Mouse (Mus musculus) frontal cortex, postnatal 10 days (tissue): Measurements from ENCODE around the gene Cldn4.

Experiments
- DNase-seq, 2 experiments: peaks; one replicate each; pipeline ENCODE4 v3.0.0; 2022; ENCODE audit warnings: low spot score in 2 of 2, mixed read lengths in 1 of 2

Cldn4 gene

DNA sequence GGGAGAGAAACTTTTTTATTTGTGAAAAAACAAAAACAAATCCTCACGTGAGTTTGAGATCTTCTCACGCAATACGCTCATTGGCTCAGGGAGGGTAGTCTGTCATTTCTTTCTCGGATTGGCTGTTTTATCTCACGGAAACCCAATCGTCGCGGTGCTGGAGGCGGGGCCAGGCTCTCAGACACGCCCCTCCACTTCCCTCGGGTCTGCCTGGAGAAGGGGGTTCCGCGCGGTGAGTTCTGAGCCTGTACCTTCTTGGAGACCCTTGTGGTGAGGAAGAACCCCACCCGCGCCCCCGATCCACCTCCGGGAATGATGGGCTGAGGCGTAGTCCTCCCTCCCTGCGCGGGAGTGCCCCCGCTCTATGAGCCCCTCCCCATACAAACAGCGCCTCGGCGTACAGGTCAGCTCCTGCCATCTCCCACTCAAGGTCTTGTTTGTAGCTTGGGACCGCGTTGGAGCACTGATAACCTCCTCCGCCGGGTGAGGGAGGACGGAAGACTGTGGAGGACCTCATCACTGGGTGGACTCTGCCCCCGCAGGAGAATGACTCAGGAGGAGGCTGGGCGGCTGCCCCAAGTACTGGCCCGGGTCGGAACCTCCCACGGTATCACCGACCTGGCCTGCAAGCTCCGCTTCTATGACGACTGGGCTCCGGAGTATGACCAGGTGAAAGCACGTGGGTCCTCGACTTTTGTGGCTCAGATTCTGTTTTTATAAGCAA is 14.4 kb downstream of the Cldn4 start, which contains the start of gene Mettl27:
TSS of gene Mettl27 (plus strand) at position 190 of the 724 bp plus-strand sequence.
- peak; percentile 83 to 84 for DNase-seq

DNA sequence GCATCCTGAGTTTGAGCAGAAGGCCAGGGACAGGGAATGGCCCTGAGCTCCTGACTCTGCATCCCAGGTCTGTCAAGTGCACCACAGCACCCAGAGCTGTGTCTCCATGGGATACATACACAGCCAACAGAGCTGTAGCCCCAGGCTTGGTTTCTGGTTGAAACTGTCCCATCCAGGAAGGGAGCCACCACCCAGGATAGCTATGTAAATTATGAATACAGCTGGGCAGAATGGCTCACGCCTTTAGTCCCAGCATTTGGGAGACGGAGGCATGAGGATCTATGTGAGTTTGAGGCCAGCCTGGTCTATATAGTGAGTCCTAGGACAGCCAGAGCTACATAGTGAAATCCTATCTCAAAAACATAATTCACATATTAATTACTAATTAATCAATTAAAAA is 16.7 kb downstream of the Cldn4 start:
- no peak for DNase-seq

DNA sequence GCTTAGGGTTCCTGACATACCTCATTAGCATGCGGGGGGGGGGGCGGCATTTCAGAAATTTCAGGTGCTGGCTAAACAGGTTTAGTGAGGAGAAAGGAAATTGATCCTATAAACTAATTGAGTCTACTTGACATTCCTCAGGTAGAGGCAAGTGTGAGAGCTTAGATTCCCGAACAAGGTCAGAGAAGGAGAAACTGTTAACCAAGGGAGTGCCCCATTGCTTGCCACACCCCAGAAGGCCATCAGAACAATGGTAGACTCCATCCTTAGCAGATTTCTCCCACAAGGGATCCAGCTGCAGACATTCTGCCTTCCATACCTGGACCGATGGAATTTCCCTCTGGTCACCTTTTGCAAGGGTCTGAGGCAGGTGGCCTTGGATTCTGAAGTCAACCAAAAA is 20.0 kb downstream of the Cldn4 start:
- DNase-seq: no peak

GRCm38 (mm10) chr5:134923141-134923540 is 23.6 kb downstream of the Cldn4 start:
- DNase-seq: no peak

- DNase-seq: no peak
Observed at GRCm38 (mm10) chr5:134921106-134921505, 25.6 kb downstream of the Cldn4 start.

DNA sequence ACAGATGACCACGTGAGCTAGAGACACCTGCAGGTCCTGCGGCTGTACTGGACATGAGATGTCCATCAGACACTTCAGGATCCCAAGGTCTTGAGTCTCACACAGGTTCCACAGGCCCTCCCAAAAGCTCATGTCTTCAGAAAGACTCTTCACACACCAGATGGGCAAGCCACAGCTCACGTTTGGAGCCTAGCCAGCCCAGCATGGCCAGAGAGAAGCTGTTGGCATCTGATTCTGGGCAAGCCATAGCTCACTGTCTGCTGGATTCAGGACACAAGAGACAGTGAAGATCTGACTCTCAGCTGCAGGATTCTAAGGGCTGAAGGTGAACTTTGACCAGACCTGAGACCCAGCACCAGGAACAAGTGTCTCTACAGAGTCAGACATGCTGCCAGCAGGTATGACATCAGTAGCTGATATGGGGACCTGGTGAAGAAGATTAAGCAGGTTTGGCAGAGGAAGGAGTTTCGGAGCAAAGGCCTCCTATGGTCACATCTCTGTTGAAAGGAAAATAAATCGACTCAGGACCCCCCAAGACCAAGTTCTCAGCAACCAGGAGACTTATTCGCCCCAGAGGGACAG is 26.5 kb downstream of the Cldn4 start:
- DNase-seq: no peak

GRCm38 (mm10) chr5:134919097-134919496 is 27.6 kb downstream of the Cldn4 start:
- DNase-seq: no peak

DNA sequence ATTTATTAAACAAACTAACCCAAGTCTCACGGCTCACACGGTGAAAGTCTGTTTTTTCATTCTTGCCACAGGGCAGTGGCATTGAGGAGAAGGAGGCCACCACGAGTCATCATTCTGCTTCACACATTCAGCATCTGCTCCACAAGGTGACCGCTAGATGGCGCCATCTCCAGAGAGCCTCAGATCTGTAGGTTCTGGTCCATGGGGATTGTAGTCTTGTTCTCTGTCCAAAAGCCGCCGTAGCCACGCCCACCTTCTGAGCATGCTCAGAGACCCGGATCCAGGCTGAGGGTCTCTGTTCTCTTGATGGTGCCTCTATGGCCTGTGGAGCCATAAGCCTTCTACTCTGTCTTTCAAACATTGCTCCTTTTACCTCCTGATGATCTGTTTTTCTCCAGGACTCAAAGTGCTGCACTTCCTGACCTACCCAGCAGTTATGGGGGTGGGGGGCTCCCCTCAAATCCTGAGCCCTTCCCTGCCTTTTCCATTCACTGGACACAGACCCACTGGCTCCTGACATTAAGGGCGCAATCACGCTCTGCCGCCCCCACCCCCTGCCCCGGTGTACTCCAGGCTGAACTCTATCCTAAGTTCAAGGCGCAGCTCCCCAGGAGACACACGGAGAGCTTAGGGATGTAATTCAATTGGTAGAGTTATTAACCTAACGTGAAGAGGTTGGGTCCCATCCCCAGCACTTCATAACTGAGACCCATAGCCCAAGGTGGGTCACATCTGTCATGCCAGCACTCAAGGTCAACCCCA is 28.5 kb downstream of the Cldn4 start:
- DNase-seq: peak in 1 of 2 experiments; percentile 31

GRCm38 (mm10) chr5:134915311-134915710 is 31.4 kb downstream of the Cldn4 start, which contains the start of gene Cldn13:
Cldn13 (minus strand) TSS chr5:134915526.
- DNase-seq: no peak

GRCm38 (mm10) chr5:134914510-134914909 is 32.2 kb downstream of the Cldn4 start:
- DNase-seq: no peak

- DNase-seq: no peak
Observed at GRCm38 (mm10) chr5:134913753-134914152, 33.0 kb downstream of the Cldn4 start.

DNA sequence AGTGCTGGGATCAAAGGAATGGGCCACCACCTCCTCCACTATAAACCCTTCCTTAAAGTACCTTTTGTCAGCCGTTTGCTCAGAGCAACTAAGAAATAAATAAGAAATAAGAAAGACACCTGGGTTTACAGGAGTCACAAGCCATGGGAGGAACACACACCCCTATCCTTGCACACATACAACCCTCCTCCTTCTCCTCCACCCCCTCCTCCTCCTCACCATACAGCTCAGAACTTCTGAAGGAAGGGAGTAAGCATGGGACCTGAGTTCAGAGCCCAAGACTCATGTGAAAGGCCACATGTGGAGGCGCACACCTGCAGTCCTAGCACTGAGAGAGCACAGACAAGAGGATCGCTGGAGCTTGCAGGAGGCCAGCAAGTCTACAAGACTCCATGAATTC is 33.4 kb downstream of the Cldn4 start:
- DNase-seq: no peak

- DNase-seq: no peak
Observed at GRCm38 (mm10) chr5:134911901-134912300, 34.8 kb downstream of the Cldn4 start.

DNA sequence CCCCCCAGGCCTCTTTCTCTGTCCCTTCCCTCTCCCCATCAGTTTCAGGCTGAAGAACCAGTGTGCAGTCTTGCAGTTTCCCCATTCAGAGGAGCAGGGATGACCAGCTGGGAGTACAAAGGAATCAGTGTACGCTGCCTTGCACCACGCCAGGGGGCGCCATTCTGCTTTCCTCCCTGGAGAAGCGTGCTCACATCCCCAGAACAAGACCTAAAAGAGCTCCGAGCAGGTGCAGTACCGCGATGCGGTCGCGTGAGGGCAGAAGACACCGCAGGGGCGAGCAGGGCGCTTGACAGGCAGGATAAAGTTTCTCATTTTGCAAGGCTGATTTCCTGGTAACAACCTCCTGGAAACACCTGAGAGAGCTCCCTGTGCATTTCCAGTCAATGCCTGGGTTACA is 39.6 kb downstream of the Cldn4 start:
- peak; percentile 86 to 94 for DNase-seq

- no peak for DNase-seq
Observed at GRCm38 (mm10) chr5:134906633-134907032, 40.1 kb downstream of the Cldn4 start, which contains the start of gene Tmem270. Tmem270 (minus strand) TSS chr5:134906733.

DNA sequence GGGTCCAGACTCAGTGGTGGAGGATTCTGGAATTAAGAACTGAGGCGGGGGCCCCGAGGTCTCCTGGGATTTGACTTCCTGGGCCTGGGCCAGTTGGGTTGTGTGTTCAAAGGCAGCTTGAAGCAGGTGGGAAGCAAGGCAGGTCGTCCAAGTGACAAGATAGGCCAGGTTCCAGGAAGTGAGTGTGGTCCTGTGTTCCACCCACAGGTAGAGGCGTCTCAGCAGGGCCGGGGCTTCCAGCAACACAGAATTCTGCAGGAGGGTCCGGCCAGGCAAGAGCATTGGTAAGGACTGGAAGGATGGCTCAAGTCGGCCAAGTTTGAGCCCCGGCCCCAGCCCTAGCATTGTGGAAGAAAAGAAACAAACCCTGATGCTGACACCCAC is 45.1 kb downstream of the Cldn4 start:
- no peak for DNase-seq

DNA sequence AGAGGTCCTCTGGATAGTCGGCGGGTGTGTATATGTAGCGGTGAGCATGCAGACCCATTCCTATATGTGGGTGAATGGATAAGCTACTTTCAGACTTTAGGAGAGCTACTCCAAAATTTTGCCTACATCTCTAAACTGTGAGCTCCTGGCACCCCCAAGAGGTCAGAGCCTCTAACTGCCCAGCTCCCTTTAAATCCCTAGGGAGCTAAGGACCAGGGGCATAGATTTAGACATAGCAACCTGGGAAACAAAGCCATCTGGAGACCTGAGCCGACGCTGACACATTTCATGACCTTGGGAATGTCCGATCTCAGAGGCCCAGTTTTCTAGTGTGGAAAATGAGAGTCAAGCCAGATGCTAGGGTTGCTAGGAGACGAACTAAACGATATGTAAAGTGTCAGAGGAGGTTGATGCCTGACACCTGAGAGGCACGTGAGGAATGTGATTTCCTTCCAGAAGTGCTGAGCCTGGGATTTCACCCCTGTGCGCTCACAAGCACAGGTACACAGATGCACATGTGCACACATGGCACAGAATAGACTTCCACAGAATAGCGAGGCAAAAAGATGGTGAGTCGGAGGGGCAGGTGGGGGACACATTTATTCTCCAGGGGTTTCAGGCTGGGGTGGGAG is 45.6 kb downstream of the Cldn4 start:
- DNase-seq: peak in 1 of 2 experiments; percentile 47

- DNase-seq: no peak
Observed at GRCm38 (mm10) chr5:134897596-134897995, 49.1 kb downstream of the Cldn4 start.

- DNase-seq: no peak
Observed at GRCm38 (mm10) chr5:134896965-134897364, 49.8 kb downstream of the Cldn4 start.

DNA sequence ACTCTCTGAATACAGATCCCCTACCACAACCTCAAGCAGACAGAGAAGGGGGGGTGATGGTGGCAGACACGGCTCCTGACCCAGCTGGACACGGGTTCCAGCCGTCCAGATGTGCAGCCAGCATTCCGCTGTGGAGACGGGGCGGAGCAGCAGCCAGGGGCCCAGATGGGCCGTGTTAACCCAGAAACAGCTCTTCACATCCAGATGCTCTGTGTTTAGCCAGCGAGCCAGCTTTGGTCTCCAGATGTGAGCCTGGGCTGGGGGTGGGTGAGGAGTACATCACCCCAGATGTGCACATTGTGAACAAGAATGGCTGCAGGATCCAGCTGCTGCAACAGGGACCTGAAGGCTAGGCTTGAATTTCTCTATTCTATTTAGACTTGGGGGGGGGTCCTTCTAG is 51.4 kb downstream of the Cldn4 start:
- no peak for DNase-seq
